Mouse (Mus musculus) lung, embryonic 16.5 days (tissue): ENCODE results near the gene Zbtb2. TPM values are rescaled to one million over a fixed set of nuclear protein-coding genes. Genes with fewer than 3 reads are reported as not detected.

ENCODE experiments used
- ATAC-seq: fragments of 200-750 bp; cut with Nextera tagmentation; 2 replicates; pipeline ENCODE4 v1.8.0; 2017; ENCODE audit warnings: low read depth, mild to moderate bottlenecking, moderate library complexity
- H3K27ac ChIP-seq: fragments of 300-500 bp; sonication (generic); 2 replicates; pipeline ENCODE4 v1.5.1; 2014; ENCODE audit warnings: mild to moderate bottlenecking, control low read depth, low read length
- H3K27me3 ChIP-seq: fragments of 300-500 bp; sonication (generic); 2 replicates; pipeline ENCODE4 v1.6.1; 2014; ENCODE audit warnings: low read depth, low read length, mixed read lengths; ENCODE audit not compliant: control insufficient read depth, insufficient read depth
- H3K36me3 ChIP-seq: fragments of 300-500 bp; sonication (generic); 2 replicates; pipeline ENCODE4 v1.6.1; 2014; ENCODE audit warnings: low read length; ENCODE audit not compliant: control insufficient read depth, insufficient read depth
- H3K4me1 ChIP-seq: fragments of 300-500 bp; sonication (generic); replicated peaks from 2 replicates; pipeline ENCODE4 v1.6.1; 2014; ENCODE audit warnings: low read length, mixed read lengths; ENCODE audit not compliant: control insufficient read depth, insufficient read depth
- H3K4me2 ChIP-seq: fragments of 300-500 bp; sonication (generic); 2 replicates; pipeline ENCODE4 v1.6.1; 2014; ENCODE audit warnings: low read depth, low read length, control low read depth
- H3K4me3 ChIP-seq: fragments of 300-500 bp; sonication (generic); 2 replicates; pipeline ENCODE4 v1.5.1; 2014; ENCODE audit warnings: mild to moderate bottlenecking, low read length, control low read depth
- H3K9ac ChIP-seq: fragments of 300-500 bp; sonication (generic); 2 replicates; pipeline ENCODE4 v1.6.1; 2014; ENCODE audit warnings: low read length, control low read depth
- H3K9me3 ChIP-seq: fragments of 300-500 bp; sonication (generic); 2 replicates; pipeline ENCODE4 v1.6.1; 2016; ENCODE audit warnings: low read length; ENCODE audit not compliant: control insufficient read depth
- WGBS: fragments of 180-500 bp; shearing (Covaris S2); extraction: QIAGEN DNeasy Blood & Tissue Kit; methylation state at CpG from one replicate; pipeline ENCODE4 v1.1.7; 2014; 5-methylcytosine and 5-hydroxymethylcytosine counted together
- polyA plus RNA-seq: library from polyadenylated mRNA; unstranded; fragments of >200 nt; fragmentation: Nextera tagmentation; extraction: Ambion mirVana; gene quantifications from 2 replicates; pipeline ENCODE4 v1.2.1, GENCODE M21; 2015

The Zbtb2 gene
- polyA plus RNA-seq, 1 experiment from 2014 or later, result 16.4 TPM

DNA sequence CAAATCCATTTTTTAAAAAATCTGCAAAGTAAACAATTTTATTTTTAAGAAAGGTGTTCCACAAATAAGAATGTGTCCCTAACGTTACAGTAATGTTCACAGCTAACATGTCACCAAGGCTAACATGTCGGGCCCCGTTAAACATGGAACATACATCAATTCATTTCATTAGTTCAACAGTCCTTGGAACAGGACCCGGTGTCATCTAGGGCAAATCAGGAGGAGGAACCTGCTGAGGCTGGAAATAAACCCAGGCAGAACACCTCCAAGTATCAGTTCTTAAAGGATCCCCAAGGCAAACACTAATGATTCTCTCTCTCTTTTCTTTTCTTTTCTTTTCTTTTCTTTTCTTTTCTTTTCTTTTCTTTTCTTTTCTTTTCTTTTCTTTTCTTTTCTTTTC lies 13.2 kb downstream of the Zbtb2 start:
- 84% methylated on average over 4 of the region's 4 CpGs for WGBS
- peaks cover 8% of the 10 kb centered on the region; the same call in 1 of the 2 replicates for H3K36me3 ChIP-seq
- H3K27me3 ChIP-seq, result no peaks in the 10 kb centered on the region
- ATAC-seq, result no peak
- H3K4me3 ChIP-seq, result no peak overlapping the region
- H3K27ac ChIP-seq, result no peak overlapping the region
- no peaks in the 10 kb centered on the region for H3K9me3 ChIP-seq
- H3K9ac ChIP-seq, result no peak overlapping the region
- peaks cover 2% of the 10 kb centered on the region; the same call in 1 of the 2 replicates for H3K4me1 ChIP-seq
- no peak overlapping the region for H3K4me2 ChIP-seq

DNA sequence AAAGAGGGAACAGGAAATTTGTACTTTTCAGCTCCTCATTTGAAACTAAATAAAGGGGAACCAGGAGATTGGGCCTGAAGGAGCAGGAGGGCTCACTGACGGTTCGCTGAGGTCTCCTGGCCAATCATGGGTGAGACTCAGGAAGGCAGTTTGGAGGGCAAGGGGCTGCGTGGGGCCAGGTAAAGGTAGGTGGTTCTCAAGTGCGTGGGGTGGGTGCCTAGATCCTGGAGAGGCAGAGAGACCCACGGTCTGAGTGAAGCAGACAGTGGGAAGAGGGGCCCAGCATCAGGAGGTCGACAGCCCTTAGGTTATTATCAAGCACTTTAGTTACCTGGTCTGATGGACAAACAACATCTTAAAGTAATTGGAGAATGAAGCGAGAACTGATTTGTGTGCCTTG lies 13.7 kb downstream of the Zbtb2 start:
- Histone ChIP-seq H3K4me1 (peaks cover 2% of the 10 kb centered on the region; the same call in 1 of the 2 replicates), H3K27ac (no peak overlapping the region), H3K4me3 (no peak overlapping the region), H3K9me3 (no peaks in the 10 kb centered on the region), H3K36me3 (peaks cover 8% of the 10 kb centered on the region; the same call in 1 of the 2 replicates), H3K4me2 (no peak overlapping the region), H3K27me3 (no peaks in the 10 kb centered on the region), H3K9ac (no peak overlapping the region)
- ATAC-seq, result no peak
- 89% methylated on average over 7 of the region's 7 CpGs for WGBS

DNA sequence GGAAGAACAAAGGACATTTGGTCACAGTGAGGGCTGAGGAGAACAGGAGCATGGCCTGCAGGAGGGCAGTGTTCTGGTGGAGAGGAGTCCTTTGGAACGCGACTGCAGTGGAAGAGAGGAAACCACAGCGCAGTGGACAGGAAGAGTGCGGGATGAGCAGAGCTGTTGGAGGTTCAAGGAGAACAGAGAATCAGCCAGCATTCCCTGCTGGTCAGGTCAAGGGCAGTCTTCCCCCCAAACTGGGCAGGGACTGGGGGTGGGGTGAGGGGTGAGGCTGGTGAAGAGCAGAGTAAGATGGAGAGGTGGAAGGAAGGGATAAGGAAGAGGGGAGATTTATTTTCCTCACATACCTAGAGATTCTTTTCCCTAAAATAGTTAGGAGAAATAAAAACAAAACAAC lies 14.3 kb downstream of the Zbtb2 start:
- no peak for ATAC-seq
- Histone ChIP-seq H3K36me3 (peaks cover 11% of the 10 kb centered on the region; the same call in 1 of the 2 replicates), H3K4me1 (peaks cover 2% of the 10 kb centered on the region; the same call in 1 of the 2 replicates), H3K9ac (no peak overlapping the region), H3K9me3 (no peaks in the 10 kb centered on the region), H3K4me2 (no peak overlapping the region), H3K27ac (no peak overlapping the region), H3K27me3 (no peaks in the 10 kb centered on the region), H3K4me3 (no peak overlapping the region)
- WGBS, result 83% methylated on average over 4 of the region's 4 CpGs

DNA sequence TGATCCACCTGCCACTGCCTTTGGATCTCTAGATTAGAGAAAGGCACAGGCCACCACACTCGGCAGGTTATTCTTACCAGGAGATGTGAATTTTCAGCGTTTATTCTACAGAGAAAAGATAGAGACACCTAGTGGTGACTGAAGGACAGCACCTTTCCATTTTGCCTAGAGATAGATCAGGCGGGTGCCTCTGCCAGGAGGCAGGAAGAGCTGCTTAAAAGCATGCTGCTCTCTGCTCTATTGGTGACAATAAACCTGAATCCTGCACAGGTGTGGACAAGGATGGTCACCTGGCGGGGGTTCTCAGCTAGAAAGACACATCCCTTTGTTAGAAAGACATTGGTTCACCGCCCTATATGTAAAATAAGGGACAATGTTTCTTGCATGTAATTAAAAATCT lies 15.9 kb downstream of the Zbtb2 start:
- H3K4me2 ChIP-seq, result no peak overlapping the region
- no peaks in the 10 kb centered on the region for H3K27me3 ChIP-seq
- peaks cover 15% of the 10 kb centered on the region; the same call in 1 of the 2 replicates for H3K36me3 ChIP-seq
- 48% methylated on average over 5 of the region's 5 CpGs for WGBS
- H3K4me3 ChIP-seq, result no peak overlapping the region
- H3K9me3 ChIP-seq, result no peaks in the 10 kb centered on the region
- H3K4me1 ChIP-seq, result peaks cover 2% of the 10 kb centered on the region; the same call in 1 of the 2 replicates
- ATAC-seq, result no peak
- H3K9ac ChIP-seq, result no peak overlapping the region
- H3K27ac ChIP-seq, result no peak overlapping the region

DNA sequence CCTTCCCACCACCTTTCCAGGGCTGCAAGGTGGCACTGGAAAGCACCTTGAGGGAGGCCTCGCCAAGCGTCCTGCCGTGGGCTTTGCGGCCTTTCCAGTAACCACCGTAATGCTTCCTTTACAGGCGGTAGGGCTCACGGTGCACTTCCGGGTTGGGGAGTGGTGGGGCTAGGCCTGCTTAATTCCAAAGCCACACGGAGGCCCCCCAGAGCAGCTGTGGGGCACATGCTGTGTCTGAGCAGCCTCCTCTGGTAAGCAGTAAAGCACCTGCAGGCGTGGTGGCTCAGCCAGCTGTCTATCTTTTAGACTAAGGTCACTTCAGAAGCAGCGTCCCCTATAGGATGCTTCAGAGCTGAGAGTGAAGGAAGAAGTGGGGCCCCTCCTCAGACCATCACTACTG lies 17.8 kb downstream of the Zbtb2 start:
- Histone ChIP-seq H3K9ac (no peak overlapping the region), H3K4me1 (no peaks in the 10 kb centered on the region), H3K4me3 (no peak overlapping the region), H3K9me3 (no peaks in the 10 kb centered on the region), H3K36me3 (peaks cover 15% of the 10 kb centered on the region; the same call in 1 of the 2 replicates), H3K27ac (no peak overlapping the region), H3K4me2 (no peak overlapping the region), H3K27me3 (no peaks in the 10 kb centered on the region)
- ATAC-seq, result no peak
- WGBS, result 84% methylated on average over 11 of the region's 11 CpGs

DNA sequence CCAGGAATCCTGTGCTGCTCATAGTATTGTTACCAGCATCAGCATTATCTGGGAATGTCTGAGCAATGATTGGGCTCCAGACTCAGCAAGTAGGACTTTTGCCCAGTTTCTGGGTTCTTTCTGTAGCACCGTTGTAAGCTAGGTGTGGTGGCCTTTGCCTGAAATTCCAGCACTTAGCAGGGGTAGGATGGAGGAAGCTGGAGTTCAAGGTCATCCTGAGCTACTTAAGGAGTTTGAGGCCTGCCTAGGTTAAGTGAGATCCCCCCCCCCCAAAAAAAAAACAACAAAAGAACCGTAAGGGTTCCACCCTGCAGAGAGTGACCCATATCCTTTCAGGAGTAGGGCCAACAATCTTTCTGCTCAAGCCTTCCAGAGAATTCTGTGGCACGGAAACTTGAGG lies 23.3 kb downstream of the Zbtb2 start:
- H3K36me3 ChIP-seq, result peaks cover 9% of the 10 kb centered on the region; the same call in 1 of the 2 replicates
- ATAC-seq, result no peak
- no peak overlapping the region for H3K9ac ChIP-seq
- no peak overlapping the region for H3K4me3 ChIP-seq
- no peaks in the 10 kb centered on the region for H3K27me3 ChIP-seq
- H3K4me1 ChIP-seq, result no peaks in the 10 kb centered on the region
- H3K27ac ChIP-seq, result no peak overlapping the region
- 0 out of 2 replicates have a peak, but pooled peaks cover 4% of the 10 kb centered on the region for H3K9me3 ChIP-seq
- no peak overlapping the region for H3K4me2 ChIP-seq
- WGBS, result 79% methylated on average over 3 of the region's 3 CpGs

DNA sequence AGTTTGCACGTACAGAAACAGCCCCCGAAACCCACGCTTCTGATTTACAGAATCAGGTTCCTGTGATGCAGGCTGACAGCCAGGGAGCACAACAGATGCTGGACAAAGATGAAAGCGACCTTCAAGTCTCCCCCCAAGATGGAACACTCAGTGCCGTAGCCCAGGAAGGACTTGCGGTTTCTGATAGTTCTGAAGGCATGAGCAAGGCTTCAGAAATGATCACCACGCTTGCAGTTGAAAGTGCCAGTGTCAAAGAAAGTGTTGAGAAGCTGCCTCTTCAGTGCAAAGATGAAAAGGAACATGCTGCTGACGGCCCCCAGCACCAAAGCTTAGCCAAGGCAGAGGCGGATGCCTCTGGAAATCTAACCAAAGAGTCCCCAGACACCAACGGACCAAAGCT lies 30.5 kb downstream of the Zbtb2 start:
- H3K27me3 ChIP-seq, result no peaks in the 10 kb centered on the region
- no peak overlapping the region for H3K4me2 ChIP-seq
- H3K4me1 ChIP-seq, result no peaks in the 10 kb centered on the region
- H3K9me3 ChIP-seq, result no peaks in the 10 kb centered on the region
- H3K9ac ChIP-seq, result no peak overlapping the region
- 81% methylated on average over 10 of the region's 10 CpGs for WGBS
- H3K36me3 ChIP-seq, result peaks cover 45% of the 10 kb centered on the region
- H3K27ac ChIP-seq, result no peak overlapping the region
- no peak for ATAC-seq
- H3K4me3 ChIP-seq, result no peak overlapping the region

DNA sequence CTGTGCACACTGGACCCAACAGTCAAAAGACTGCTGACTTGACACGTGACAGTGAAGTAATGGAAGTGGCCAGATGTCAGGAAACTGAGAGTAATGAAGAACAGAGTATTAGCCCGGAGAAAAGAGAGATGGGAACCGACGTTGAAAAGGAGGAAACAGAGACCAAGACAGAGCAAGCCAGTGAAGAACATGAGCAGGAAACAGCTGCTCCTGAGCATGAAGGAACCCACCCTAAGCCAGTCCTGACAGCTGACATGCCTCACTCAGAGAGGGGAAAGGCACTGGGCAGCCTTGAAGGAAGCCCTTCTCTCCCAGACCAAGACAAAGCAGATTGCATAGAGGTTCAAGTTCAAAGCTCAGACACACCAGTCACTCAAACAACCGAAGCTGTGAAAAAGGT lies 31.3 kb downstream of the Zbtb2 start:
- Histone ChIP-seq H3K4me3 (no peak overlapping the region), H3K27ac (no peak overlapping the region), H3K36me3 (peaks cover 45% of the 10 kb centered on the region), H3K4me2 (no peak overlapping the region), H3K9ac (no peak overlapping the region), H3K9me3 (no peaks in the 10 kb centered on the region), H3K4me1 (no peaks in the 10 kb centered on the region), H3K27me3 (no peaks in the 10 kb centered on the region)
- no peak for ATAC-seq
- whole genome bisulfite sequencing, result 62% methylated on average over 5 of the region's 5 CpGs

DNA sequence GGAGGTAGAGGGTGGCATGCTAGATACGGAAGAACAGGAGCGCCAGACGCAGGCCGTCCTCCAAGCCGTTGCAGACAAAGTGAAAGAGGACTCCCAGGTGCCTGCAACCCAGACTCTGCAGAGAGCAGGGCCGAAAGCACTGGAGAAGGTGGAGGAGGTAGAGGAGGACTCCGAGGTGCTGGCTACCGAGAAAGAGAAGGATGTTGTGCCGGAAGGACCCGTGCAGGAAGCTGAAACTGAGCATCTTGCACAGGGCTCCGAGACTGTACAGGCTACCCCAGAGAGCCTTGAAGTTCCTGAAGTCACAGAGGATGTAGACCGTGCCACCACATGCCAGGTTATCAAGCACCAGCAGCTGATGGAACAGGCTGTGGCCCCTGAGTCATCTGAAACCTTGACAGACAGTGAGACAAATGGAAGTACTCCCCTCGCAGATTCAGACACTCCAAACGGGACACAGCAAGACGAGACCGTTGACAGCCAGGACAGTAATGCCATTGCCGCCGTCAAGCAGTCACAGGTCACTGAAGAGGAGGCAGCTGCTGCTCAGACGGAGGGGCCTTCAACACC lies 31.9 kb downstream of the Zbtb2 start:
- WGBS, result 77% methylated on average over 19 of the region's 19 CpGs
- Histone ChIP-seq H3K9ac (no peak overlapping the region), H3K27me3 (no peaks in the 10 kb centered on the region), H3K9me3 (no peaks in the 10 kb centered on the region), H3K4me1 (no peaks in the 10 kb centered on the region), H3K4me2 (no peak overlapping the region), H3K27ac (no peak overlapping the region), H3K36me3 (peaks cover 45% of the 10 kb centered on the region), H3K4me3 (no peak overlapping the region)
- ATAC-seq, result no peak
